Mouse (Mus musculus) lung, postnatal 10 days (tissue): Measurements from ENCODE around the gene Rnf141.

ENCODE experiments used
- DNase-seq: peaks from one replicate; pipeline ENCODE4 v3.0.0; 2021

The Rnf141 gene

DNA sequence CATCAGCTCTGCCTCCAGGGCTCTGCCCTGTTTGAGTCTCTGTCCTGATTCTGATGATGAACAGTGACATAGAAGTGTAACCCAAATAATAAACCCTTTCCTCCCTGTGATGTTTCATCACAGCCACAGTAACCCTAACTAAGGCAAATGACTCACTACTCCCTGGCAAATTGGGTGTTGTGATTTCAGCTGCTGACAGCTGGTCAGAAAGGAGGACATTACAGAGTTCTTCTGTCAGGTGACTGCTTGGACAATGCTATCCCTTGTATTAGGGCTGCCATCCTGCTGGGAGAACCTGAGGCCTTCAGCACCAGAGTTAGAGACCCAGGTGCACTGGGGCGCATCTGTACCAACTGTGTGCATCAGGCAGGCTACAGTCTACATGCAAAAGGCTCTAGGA is 90.9 kb downstream of the Rnf141 start:
- DNase-seq, result no peak

DNA sequence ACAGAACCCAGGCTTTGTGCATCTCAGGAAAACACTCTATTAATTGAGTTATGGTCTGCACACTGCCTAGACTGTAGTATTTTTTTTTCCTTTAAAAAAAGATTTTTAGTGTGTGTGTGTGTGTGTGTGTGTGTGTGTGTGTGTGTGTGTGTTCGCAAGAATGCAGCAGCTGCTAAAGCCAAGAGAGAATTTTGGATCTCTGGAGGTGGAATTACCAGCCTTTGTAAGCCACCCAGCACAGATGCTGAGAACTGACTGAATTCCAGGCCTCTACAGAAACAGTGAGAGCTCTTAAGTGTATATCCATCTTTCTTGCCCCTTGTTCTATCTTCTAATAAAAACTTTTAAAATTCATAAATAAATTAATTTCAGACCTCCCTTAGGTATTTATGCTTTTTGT is 92.6 kb downstream of the Rnf141 start:
- no peak for DNase-seq

- no peak for DNase-seq
Measured at GRCm38 (mm10) chr7:110750834-110751233, 93.4 kb downstream of the Rnf141 start.
